Mouse (Mus musculus): ENCODE results near the gene Ric8a. TPM values are rescaled to one million over a fixed set of nuclear protein-coding genes. Genes with fewer than 3 reads are reported as not detected.
A peak's percentile ranks its signal among the peaks of the same experiment; 100 is the strongest.

Gene Ric8a
- polyA plus RNA-seq, 1 experiment from 2014 or later: 42.3 TPM

GRCm38 (mm10) chr7:140857550-140858505 is 1.1 kb downstream of the Ric8a start, which contains the start of gene Bet1l:
Gene Bet1l, minus strand, starts transcription at chr7:140857577.
- no peaks in the 10 kb centered on the region for H3K9me3 ChIP-seq (ENCODE audit: control insufficient read depth)
- ATAC-seq: peak; percentile 9
- 26% methylated on average over 40 of the region's 40 CpGs for WGBS
- no peak for TF ChIP-seq CTCF (IDR thresholded peaks at IDR 0.05; ENCODE audit: low read depth)
- H3K27ac ChIP-seq (ENCODE audit: low read depth, low read length): peak within 1 kb of the TSS; percentile 98
- H3K4me2 ChIP-seq (replicated peaks; ENCODE audit: low read depth): peak within 1 kb of the TSS; percentile 92
- peaks cover 51% of the 10 kb centered on the region for H3K36me3 ChIP-seq (ENCODE audit: control insufficient read depth, insufficient read depth)
- 0 out of 2 replicates have a peak, but pooled peaks cover 8% of the 10 kb centered on the region for H3K4me1 ChIP-seq (replicated peaks; ENCODE audit: control insufficient read depth, insufficient read depth, low read length)
- no peaks in the 10 kb centered on the region for H3K27me3 ChIP-seq (replicated peaks; ENCODE audit: control insufficient read depth, insufficient read depth, low read length)
- H3K9ac ChIP-seq (ENCODE audit: low read depth, low read length): peak within 1 kb of the TSS; percentile 87
- H3K4me3 ChIP-seq (ENCODE audit: low read depth, low read length): peak within 1 kb of the TSS; percentile 80

GRCm38 (mm10) chr7:140858746-140859145 is 2.0 kb downstream of the Ric8a start:
- TF ChIP-seq CTCF (IDR thresholded peaks at IDR 0.05; ENCODE audit: low read depth): no peak
- no peak overlapping the region for H3K27ac ChIP-seq (ENCODE audit: low read depth, low read length)
- no peak for ATAC-seq
- 0 out of 2 replicates have a peak, but pooled peaks cover 8% of the 10 kb centered on the region for H3K4me1 ChIP-seq (replicated peaks; ENCODE audit: control insufficient read depth, insufficient read depth, low read length)
- H3K27me3 ChIP-seq (replicated peaks; ENCODE audit: control insufficient read depth, insufficient read depth, low read length): no peaks in the 10 kb centered on the region
- H3K4me3 ChIP-seq (ENCODE audit: low read depth, low read length): no peak overlapping the region
- peaks cover 45% of the 10 kb centered on the region for H3K36me3 ChIP-seq (ENCODE audit: control insufficient read depth, insufficient read depth)
- H3K9ac ChIP-seq (ENCODE audit: low read depth, low read length): no peak overlapping the region
- no peaks in the 10 kb centered on the region for H3K9me3 ChIP-seq (ENCODE audit: control insufficient read depth)
- WGBS: 96% methylated on average over 8 of the region's 8 CpGs
- H3K4me2 ChIP-seq (replicated peaks; ENCODE audit: low read depth): peak overlapping the region; percentile 92

GRCm38 (mm10) chr7:140859997-140860396 is 3.2 kb downstream of the Ric8a start:
- no peaks in the 10 kb centered on the region for H3K9me3 ChIP-seq (ENCODE audit: control insufficient read depth)
- no peak overlapping the region for H3K9ac ChIP-seq (ENCODE audit: low read depth, low read length)
- no peak overlapping the region for H3K4me2 ChIP-seq (replicated peaks; ENCODE audit: low read depth)
- ATAC-seq: no peak
- no peaks in the 10 kb centered on the region for H3K27me3 ChIP-seq (replicated peaks; ENCODE audit: control insufficient read depth, insufficient read depth, low read length)
- TF ChIP-seq CTCF (IDR thresholded peaks at IDR 0.05; ENCODE audit: low read depth): no peak
- peaks cover 46% of the 10 kb centered on the region for H3K36me3 ChIP-seq (ENCODE audit: control insufficient read depth, insufficient read depth)
- H3K4me1 ChIP-seq (replicated peaks; ENCODE audit: control insufficient read depth, insufficient read depth, low read length): 0 out of 2 replicates have a peak, but pooled peaks cover 8% of the 10 kb centered on the region
- 85% methylated on average over 6 of the region's 6 CpGs for whole genome bisulfite sequencing
- no peak overlapping the region for H3K27ac ChIP-seq (ENCODE audit: low read depth, low read length)
- no peak overlapping the region for H3K4me3 ChIP-seq (ENCODE audit: low read depth, low read length)

- no peak overlapping the region for H3K4me3 ChIP-seq (ENCODE audit: low read depth, low read length)
- no peaks in the 10 kb centered on the region for H3K27me3 ChIP-seq (replicated peaks; ENCODE audit: control insufficient read depth, insufficient read depth, low read length)
- no peak overlapping the region for H3K4me2 ChIP-seq (replicated peaks; ENCODE audit: low read depth)
- H3K4me1 ChIP-seq (replicated peaks; ENCODE audit: control insufficient read depth, insufficient read depth, low read length): 0 out of 2 replicates have a peak, but pooled peaks cover 4% of the 10 kb centered on the region
- 84% methylated on average over 5 of the region's 5 CpGs for WGBS
- TF ChIP-seq CTCF (IDR thresholded peaks at IDR 0.05; ENCODE audit: low read depth): no peak
- H3K27ac ChIP-seq (ENCODE audit: low read depth, low read length): no peak overlapping the region
- no peaks in the 10 kb centered on the region for H3K9me3 ChIP-seq (ENCODE audit: control insufficient read depth)
- H3K9ac ChIP-seq (ENCODE audit: low read depth, low read length): no peak overlapping the region
- no peak for ATAC-seq
- H3K36me3 ChIP-seq (ENCODE audit: control insufficient read depth, insufficient read depth): peaks cover 46% of the 10 kb centered on the region
These were observed 4.0 kb downstream of the Ric8a start for GRCm38 (mm10) chr7:140860728-140861127.

- no peaks in the 10 kb centered on the region for H3K9me3 ChIP-seq (ENCODE audit: control insufficient read depth)
- no peak overlapping the region for H3K4me2 ChIP-seq (replicated peaks; ENCODE audit: low read depth)
- H3K36me3 ChIP-seq (ENCODE audit: control insufficient read depth, insufficient read depth): peaks cover 49% of the 10 kb centered on the region
- H3K9ac ChIP-seq (ENCODE audit: low read depth, low read length): no peak overlapping the region
- ATAC-seq: no peak
- no peaks in the 10 kb centered on the region for H3K4me1 ChIP-seq (replicated peaks; ENCODE audit: control insufficient read depth, insufficient read depth, low read length)
- H3K27me3 ChIP-seq (replicated peaks; ENCODE audit: control insufficient read depth, insufficient read depth, low read length): no peaks in the 10 kb centered on the region
- no peak for TF ChIP-seq CTCF (IDR thresholded peaks at IDR 0.05; ENCODE audit: low read depth)
- no peak overlapping the region for H3K27ac ChIP-seq (ENCODE audit: low read depth, low read length)
- H3K4me3 ChIP-seq (ENCODE audit: low read depth, low read length): no peak overlapping the region
- 92% methylated on average over 12 of the region's 12 CpGs for WGBS
These were observed 8.0 kb downstream of the Ric8a start for GRCm38 (mm10) chr7:140864761-140865160.

GRCm38 (mm10) chr7:140874224-140874623 is 17.5 kb downstream of the Ric8a start:
- Histone ChIP-seq H3K9ac (ENCODE audit: low read depth, low read length) (no peak overlapping the region), H3K36me3 (ENCODE audit: control insufficient read depth, insufficient read depth) (peaks cover 51% of the 10 kb centered on the region), H3K27me3 (replicated peaks; ENCODE audit: control insufficient read depth, insufficient read depth, low read length) (no peaks in the 10 kb centered on the region), H3K4me2 (replicated peaks; ENCODE audit: low read depth) (no peak overlapping the region), H3K4me3 (ENCODE audit: low read depth, low read length) (no peak overlapping the region), H3K9me3 (ENCODE audit: control insufficient read depth) (no peaks in the 10 kb centered on the region), H3K4me1 (replicated peaks; ENCODE audit: control insufficient read depth, insufficient read depth, low read length) (no peaks in the 10 kb centered on the region), H3K27ac (ENCODE audit: low read depth, low read length) (no peak overlapping the region)
- 93% methylated on average over 4 of the region's 4 CpGs for WGBS
- no peak for TF ChIP-seq CTCF (IDR thresholded peaks at IDR 0.05; ENCODE audit: low read depth)
- ATAC-seq: no peak
